Mouse (Mus musculus) layer of hippocampus, adult 9-10 months (tissue): ENCODE results near the gene Swt1.
"Not testable (repeated sequence)": the region's sequence is repeated elsewhere in the genome, so short reads cannot be mapped to it uniquely, and the experiment has no call there.

Source experiments
- DNase-seq: peaks from one replicate; pipeline ENCODE4 v3.0.0; 2022; ENCODE audit warnings: low spot score

The Swt1 gene

GRCm38 (mm10) chr1:151366944-151367605 is 61.2 kb downstream of the Swt1 start:
- no peak for DNase-seq

GRCm38 (mm10) chr1:151359374-151359773 is 68.9 kb downstream of the Swt1 start:
- DNase-seq, result no peak

GRCm38 (mm10) chr1:151355994-151356393 is 72.3 kb downstream of the Swt1 start:
- DNase-seq, result no peak

GRCm38 (mm10) chr1:151352911-151353310 is 75.3 kb downstream of the Swt1 start:
- no peak for DNase-seq

GRCm38 (mm10) chr1:151348293-151348692 is 80.0 kb downstream of the Swt1 start:
- DNase-seq, result not testable (repeated sequence)

GRCm38 (mm10) chr1:151346681-151347127 is 81.6 kb downstream of the Swt1 start:
- no peak for DNase-seq

- DNase-seq, result no peak
Measured at GRCm38 (mm10) chr1:151345863-151346195, 82.4 kb downstream of the Swt1 start.

- DNase-seq, result peak; percentile 87
Measured at GRCm38 (mm10) chr1:151345109-151345862, 83.0 kb downstream of the Swt1 start.

- peak; percentile 87 for DNase-seq
Measured at GRCm38 (mm10) chr1:151344283-151345108, 83.8 kb downstream of the Swt1 start, which contains the start of gene Ivns1abp. TSS of gene Ivns1abp (plus strand) at chr1:151344477.

- DNase-seq, result no peak
Measured at GRCm38 (mm10) chr1:151343571-151344282, 84.5 kb downstream of the Swt1 start.

- no peak for DNase-seq
Measured at GRCm38 (mm10) chr1:151342968-151343367, 85.3 kb downstream of the Swt1 start.

- DNase-seq, result no peak
Measured at GRCm38 (mm10) chr1:151342311-151342710, 85.9 kb downstream of the Swt1 start.

GRCm38 (mm10) chr1:151341321-151342044 is 86.8 kb downstream of the Swt1 start:
- no peak for DNase-seq

- no peak for DNase-seq
Measured at GRCm38 (mm10) chr1:151338941-151339340, 89.3 kb downstream of the Swt1 start.

GRCm38 (mm10) chr1:151338234-151338633 is 90.0 kb downstream of the Swt1 start:
- DNase-seq, result no peak

GRCm38 (mm10) chr1:151332819-151333218 is 95.4 kb downstream of the Swt1 start:
- DNase-seq, result no peak

GRCm38 (mm10) chr1:151329601-151330000 is 98.7 kb downstream of the Swt1 start:
- no peak for DNase-seq

GRCm38 (mm10) chr1:151328341-151329097 is 99.7 kb downstream of the Swt1 start:
- DNase-seq, result no peak

- DNase-seq, result no peak
Measured at GRCm38 (mm10) chr1:151325328-151325727, 102.9 kb downstream of the Swt1 start.

GRCm38 (mm10) chr1:151320408-151320807 is 107.8 kb downstream of the Swt1 start:
- no peak for DNase-seq

- no peak for DNase-seq
Measured at GRCm38 (mm10) chr1:151319267-151319666, 109.0 kb downstream of the Swt1 start.
